Mouse (Mus musculus) lung, postnatal 0 days (tissue): ENCODE data around the gene Cnih3.

Experiments used
- CTCF ChIP-seq: IDR thresholded peaks from 2 replicates; pipeline ENCODE4 v1.5.1; 2016; ENCODE audit warnings: antibody characterized with exemption, mild to moderate bottlenecking
- EP300 ChIP-seq: IDR thresholded peaks from 2 replicates; pipeline ENCODE4 v1.6.1; 2016; ENCODE audit warnings: antibody characterized with exemption, mild to moderate bottlenecking, control low read depth

GRCm38 (mm10) chr1:181307981-181308380 is 44.4 kb upstream of the Cnih3 start:
- TF ChIP-seq CTCF (no peak), EP300 (no peak)
